Mouse (Mus musculus): ENCODE measurements around the gene Sympk. TPM values are rescaled to one million over a fixed set of nuclear protein-coding genes. Genes with fewer than 3 reads are reported as not detected.

The Sympk gene
- polyA plus RNA-seq, 1 experiment from 2014 or later = 26.7 TPM

DNA sequence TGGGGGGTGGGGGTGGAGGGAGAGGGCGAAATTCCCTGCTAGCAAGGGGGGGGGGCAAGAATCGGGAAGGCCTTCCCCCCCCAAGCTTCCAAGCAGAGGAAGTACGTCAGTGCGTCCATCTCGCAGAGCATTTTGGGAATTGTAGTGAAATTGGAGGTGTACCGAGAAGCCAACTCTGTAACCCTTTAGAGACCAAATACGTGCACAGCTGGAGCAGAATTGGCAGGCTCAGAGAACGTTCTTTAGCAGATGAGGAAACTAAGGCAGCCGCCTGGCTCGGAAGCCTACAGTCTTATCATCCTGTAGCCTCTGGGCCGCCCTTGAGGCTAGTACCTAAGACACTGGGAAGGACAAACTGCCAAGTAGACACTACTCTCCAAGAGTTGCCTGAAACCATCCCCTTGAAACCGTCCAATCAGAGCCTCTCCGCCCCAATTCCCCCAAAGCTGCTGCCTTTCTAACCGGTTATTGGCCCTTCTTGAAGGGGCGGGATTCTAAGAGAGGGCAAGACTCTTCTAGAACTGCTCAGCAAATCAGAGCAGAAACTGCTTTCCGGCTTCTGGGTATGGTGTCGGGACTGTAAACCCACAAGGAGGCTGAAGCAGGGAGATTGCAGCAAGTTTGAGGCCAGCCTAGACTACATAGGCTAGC lies 21.2 kb upstream of the Sympk start:
- Histone ChIP-seq H3K4me3 (ENCODE audit: low read length) (peak overlapping the region; percentile 42), H3K36me3 (ENCODE audit: control insufficient read depth, insufficient read depth, low read length) (peaks cover 24% of the 10 kb centered on the region), H3K4me1 (ENCODE audit: control insufficient read depth, insufficient read depth, low read length) (peaks cover 44% of the 10 kb centered on the region), H3K9ac (ENCODE audit: low read depth, low read length) (peak overlapping the region; percentile 66; the same call in 1 of the 2 replicates), H3K27ac (ENCODE audit: low read depth, low read length) (peak overlapping the region; percentile 44; the same call in 1 of the 2 replicates), H3K27me3 (ENCODE audit: control insufficient read depth, insufficient read depth, low read length) (no peaks in the 10 kb centered on the region), H3K9me3 (ENCODE audit: control insufficient read depth, low read length) (no peaks in the 10 kb centered on the region), H3K4me2 (replicated peaks; ENCODE audit: low read depth, low read length) (peak overlapping the region; percentile 59)
- 2% methylated on average over 17 of the region's 17 CpGs for WGBS
- peak; percentile 58 for ATAC-seq (ENCODE audit: low FRiP score, low TSS enrichment)

DNA sequence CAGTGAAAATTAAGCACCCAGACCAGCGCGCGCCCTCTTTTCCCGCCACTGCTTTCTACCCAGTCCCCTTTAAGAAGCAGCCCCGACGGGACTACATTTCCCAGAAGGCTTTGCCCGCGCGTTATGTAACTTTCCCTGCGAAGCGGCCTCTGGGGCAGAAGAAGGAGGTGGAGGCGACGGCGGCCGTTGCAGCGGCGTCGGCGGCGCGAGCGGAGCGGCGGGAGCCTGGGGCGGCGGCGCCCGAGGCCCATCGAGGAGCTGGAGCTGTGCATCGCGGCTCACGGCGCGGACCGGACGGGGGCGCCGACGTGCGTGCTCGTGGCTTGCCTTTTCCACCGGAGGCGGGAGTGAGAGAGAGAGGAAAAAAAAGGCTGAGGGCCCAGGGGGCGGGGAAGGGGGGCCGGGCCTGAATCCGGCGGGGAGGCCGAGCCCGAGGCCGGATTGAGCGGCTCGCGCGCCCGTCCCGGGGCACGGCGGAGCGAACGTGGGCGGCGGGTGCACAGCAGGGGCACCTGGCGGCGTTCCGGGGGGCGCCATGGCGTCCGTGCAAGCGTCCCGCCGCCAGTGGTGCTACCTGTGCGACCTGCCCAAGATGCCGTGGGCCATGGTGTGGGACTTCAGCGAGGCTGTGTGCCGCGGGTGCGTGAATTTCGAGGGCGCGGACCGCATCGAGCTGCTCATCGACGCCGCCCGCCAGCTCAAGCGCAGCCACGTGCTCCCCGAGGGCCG lies 20.1 kb upstream of the Sympk start, which contains the start of gene Irf2bp1:
Gene Irf2bp1, plus strand, starts transcription at position 143 of the 729 bp plus-strand sequence.
- Histone ChIP-seq H3K27me3 (ENCODE audit: control insufficient read depth, insufficient read depth, low read length) (no peaks in the 10 kb centered on the region), H3K4me1 (ENCODE audit: control insufficient read depth, insufficient read depth, low read length) (peaks cover 46% of the 10 kb centered on the region)
- 1% methylated on average over 77 of the region's 90 CpGs for WGBS

DNA sequence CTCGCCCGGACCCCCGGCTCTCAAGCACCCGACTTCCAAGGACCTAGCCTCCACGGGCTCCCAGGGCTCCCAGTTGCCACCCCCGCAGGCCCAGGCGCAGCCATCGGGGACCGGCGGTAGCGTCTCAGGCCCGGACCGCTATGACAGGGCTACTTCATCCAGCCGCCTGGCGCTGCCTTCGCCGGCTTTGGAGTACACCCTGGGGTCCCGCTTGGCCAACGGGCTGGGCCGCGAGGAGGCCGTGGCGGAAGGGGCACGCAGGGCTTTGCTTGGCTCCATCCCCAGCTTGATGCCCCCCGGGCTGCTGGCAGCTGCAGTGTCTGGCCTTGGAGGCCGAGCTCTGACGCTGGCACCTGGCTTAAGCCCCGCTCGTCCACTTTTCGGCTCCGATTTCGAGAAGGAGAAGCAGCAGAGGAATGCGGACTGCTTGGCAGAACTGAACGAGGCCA lies 19.5 kb upstream of the Sympk start:
- Histone ChIP-seq H3K4me3 (ENCODE audit: low read length) (peak overlapping the region; percentile 90), H3K27me3 (ENCODE audit: control insufficient read depth, insufficient read depth, low read length) (no peaks in the 10 kb centered on the region), H3K9ac (ENCODE audit: low read depth, low read length) (peak overlapping the region; percentile 93), H3K27ac (ENCODE audit: low read depth, low read length) (peak overlapping the region; percentile 96), H3K4me2 (replicated peaks; ENCODE audit: low read depth, low read length) (peak overlapping the region; percentile 98), H3K4me1 (ENCODE audit: control insufficient read depth, insufficient read depth, low read length) (peaks cover 46% of the 10 kb centered on the region), H3K9me3 (ENCODE audit: control insufficient read depth, low read length) (no peaks in the 10 kb centered on the region), H3K36me3 (ENCODE audit: control insufficient read depth, insufficient read depth, low read length) (peaks cover 24% of the 10 kb centered on the region)
- 4% methylated on average over 33 of the region's 34 CpGs for WGBS
- peak; percentile 3; the same call in 1 of the 2 replicates for ATAC-seq (ENCODE audit: low FRiP score, low TSS enrichment)

More for the DNA sequence above, 20.1 kb upstream of the Sympk start, which contains the start of gene Irf2bp1:
- peak within 1 kb of the TSS; percentile 96 for H3K27ac ChIP-seq (ENCODE audit: low read depth, low read length)
- no peaks in the 10 kb centered on the region for H3K9me3 ChIP-seq (ENCODE audit: control insufficient read depth, low read length)
- peak; percentile 26 for ATAC-seq (ENCODE audit: low FRiP score, low TSS enrichment)
- H3K36me3 ChIP-seq (ENCODE audit: control insufficient read depth, insufficient read depth, low read length) = peaks cover 24% of the 10 kb centered on the region
- H3K4me2 ChIP-seq (replicated peaks; ENCODE audit: low read depth, low read length) = peak within 1 kb of the TSS; percentile 98
- peak within 1 kb of the TSS; percentile 90 for H3K4me3 ChIP-seq (ENCODE audit: low read length)
- peak within 1 kb of the TSS; percentile 93 for H3K9ac ChIP-seq (ENCODE audit: low read depth, low read length)

DNA sequence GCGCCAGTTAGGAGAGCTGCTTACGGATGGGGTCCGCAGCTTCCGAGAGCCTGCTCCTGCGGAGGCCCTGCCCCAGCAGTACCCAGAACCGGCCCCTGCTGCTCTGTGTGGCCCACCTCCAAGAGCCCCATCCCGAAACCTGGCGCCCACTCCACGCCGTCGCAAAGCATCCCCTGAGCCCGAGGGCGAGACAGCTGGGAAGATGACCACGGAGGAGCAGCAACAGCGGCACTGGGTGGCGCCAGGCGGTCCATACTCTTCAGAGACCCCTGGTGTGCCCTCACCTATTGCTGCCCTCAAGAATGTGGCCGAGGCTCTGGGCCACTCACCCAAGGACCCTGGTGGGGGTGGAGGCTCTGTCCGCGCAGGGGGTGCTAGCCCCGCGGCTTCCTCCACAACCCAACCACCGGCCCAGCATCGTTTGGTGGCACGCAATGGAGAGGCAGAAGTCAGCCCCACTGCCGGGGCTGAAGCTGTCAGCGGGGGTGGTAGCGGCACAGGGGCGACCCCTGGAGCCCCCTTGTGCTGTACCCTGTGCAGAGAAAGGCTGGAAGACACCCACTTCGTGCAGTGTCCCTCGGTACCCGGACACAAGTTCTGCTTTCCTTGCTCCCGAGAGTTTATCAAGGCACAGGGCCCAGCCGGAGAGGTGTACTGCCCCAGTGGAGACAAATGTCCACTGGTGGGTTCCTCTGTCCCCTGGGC lies 18.6 kb upstream of the Sympk start:
- Histone ChIP-seq H3K4me2 (replicated peaks; ENCODE audit: low read depth, low read length) (peak overlapping the region; percentile 98), H3K9ac (ENCODE audit: low read depth, low read length) (peak overlapping the region; percentile 93), H3K36me3 (ENCODE audit: control insufficient read depth, insufficient read depth, low read length) (peaks cover 24% of the 10 kb centered on the region), H3K27ac (ENCODE audit: low read depth, low read length) (no peak overlapping the region), H3K9me3 (ENCODE audit: control insufficient read depth, low read length) (no peaks in the 10 kb centered on the region), H3K4me1 (ENCODE audit: control insufficient read depth, insufficient read depth, low read length) (peaks cover 46% of the 10 kb centered on the region), H3K4me3 (ENCODE audit: low read length) (peak overlapping the region; percentile 90), H3K27me3 (ENCODE audit: control insufficient read depth, insufficient read depth, low read length) (no peaks in the 10 kb centered on the region)
- no peak for ATAC-seq (ENCODE audit: low FRiP score, low TSS enrichment)
- 87% methylated on average over 34 of the region's 34 CpGs for WGBS

DNA sequence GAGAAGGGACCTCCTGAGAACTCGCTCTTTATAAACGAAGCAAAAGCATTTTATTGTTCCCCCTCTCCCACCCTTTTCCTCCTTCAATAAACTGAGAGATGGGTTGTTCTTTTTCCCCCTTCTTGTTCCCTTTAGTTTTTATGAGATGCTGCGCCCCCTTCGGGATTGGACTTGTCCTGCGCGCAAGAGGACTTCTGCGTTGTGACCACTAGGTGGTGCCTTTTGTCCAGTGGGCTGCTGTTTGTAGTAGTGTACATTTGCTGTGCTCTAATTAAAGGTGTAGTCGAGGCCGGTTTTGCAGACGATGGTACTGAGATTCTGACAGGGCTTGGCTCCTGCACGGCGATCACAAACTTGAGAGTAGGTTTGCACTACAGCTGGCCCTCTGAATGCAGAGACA lies 17.7 kb upstream of the Sympk start:
- H3K4me1 ChIP-seq (ENCODE audit: control insufficient read depth, insufficient read depth, low read length) = peaks cover 43% of the 10 kb centered on the region
- H3K4me2 ChIP-seq (replicated peaks; ENCODE audit: low read depth, low read length) = peak overlapping the region; percentile 98
- H3K9ac ChIP-seq (ENCODE audit: low read depth, low read length) = no peak overlapping the region
- H3K36me3 ChIP-seq (ENCODE audit: control insufficient read depth, insufficient read depth, low read length) = peaks cover 24% of the 10 kb centered on the region
- no peaks in the 10 kb centered on the region for H3K27me3 ChIP-seq (ENCODE audit: control insufficient read depth, insufficient read depth, low read length)
- 8% methylated on average over 12 of the region's 12 CpGs for WGBS
- peak overlapping the region; percentile 90; the same call in 1 of the 2 replicates for H3K4me3 ChIP-seq (ENCODE audit: low read length)
- no peaks in the 10 kb centered on the region for H3K9me3 ChIP-seq (ENCODE audit: control insufficient read depth, low read length)
- ATAC-seq (ENCODE audit: low FRiP score, low TSS enrichment) = no peak
- H3K27ac ChIP-seq (ENCODE audit: low read depth, low read length) = no peak overlapping the region; the same call in 1 of the 2 replicates

DNA sequence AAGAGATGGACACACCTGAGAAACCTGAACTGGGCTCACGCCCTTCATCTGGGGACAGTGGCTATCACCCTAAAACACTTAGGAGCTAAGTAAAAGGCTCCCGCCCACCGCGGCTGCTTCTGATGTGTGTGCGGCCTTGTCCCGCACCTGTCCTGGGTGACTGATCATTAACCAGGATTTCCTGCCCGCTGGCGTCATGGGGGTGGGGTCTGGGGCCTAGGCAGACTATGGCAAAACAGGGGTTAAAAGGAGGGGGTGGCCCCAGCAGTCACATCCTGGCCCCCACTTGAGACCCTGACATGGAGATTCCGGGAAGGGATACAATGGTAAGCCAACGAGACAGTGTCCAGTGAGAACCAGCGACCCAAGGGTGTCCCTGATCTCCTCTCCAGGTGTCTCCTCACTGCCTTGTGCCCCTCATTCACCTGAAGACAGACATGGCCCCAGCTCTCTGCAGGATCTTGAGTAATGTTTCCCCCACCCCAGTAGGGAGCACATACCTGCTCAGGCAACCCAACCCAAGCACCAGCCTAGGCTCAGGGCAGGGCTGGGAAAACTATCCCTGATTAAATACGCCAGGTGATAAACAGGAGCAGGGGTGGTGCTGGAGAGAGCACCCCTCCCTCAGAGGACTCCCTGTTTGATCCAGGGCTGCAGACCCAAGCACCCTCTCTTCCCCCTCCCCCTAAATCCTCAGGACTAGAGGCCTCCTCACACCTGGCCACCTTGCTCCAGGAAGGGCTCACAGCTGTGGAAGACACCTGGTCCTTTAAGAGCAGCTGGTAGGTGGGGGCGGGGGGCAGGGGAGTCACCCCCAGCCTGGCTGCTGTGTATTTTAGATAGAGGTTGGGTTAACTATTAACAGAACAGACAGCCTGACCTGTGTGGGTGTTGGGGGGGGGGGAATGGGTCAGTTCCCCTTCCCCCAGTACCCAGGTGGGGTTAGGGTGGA lies 16.9 kb upstream of the Sympk start:
- no peak for ATAC-seq (ENCODE audit: low FRiP score, low TSS enrichment)
- H3K9ac ChIP-seq (ENCODE audit: low read depth, low read length) = peak overlapping the region; percentile 34; the same call in 1 of the 2 replicates
- no peak overlapping the region for H3K4me3 ChIP-seq (ENCODE audit: low read length)

DNA sequence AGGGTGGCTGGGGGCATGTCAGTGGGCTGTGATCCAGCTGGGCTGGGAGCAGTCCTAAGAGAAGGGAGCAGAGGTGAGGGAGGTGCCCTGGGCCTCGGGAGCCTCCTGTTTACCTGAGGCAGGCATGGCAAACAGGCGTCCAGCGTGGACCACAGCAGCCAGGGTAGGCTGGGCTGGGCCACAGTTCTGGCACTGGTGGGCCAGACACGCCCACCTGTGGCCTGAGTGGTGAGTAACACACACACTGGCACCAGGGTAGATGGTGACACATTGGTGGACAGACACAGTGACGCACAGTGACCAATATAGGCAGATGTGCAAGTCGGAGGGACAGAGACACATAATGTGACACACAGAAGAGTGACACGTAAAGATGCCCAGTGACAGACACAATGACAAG lies 13.6 kb upstream of the Sympk start:
- no peak overlapping the region for H3K9ac ChIP-seq (ENCODE audit: low read depth, low read length)

More for the DNA sequence above, 16.9 kb upstream of the Sympk start:
- H3K4me2 ChIP-seq (replicated peaks; ENCODE audit: low read depth, low read length) = peak overlapping the region; percentile 34
- H3K27me3 ChIP-seq (ENCODE audit: control insufficient read depth, insufficient read depth, low read length) = no peaks in the 10 kb centered on the region
- WGBS = 55% methylated on average over 13 of the region's 13 CpGs
- H3K27ac ChIP-seq (ENCODE audit: low read depth, low read length) = peak overlapping the region; percentile 73
- peaks cover 46% of the 10 kb centered on the region for H3K4me1 ChIP-seq (ENCODE audit: control insufficient read depth, insufficient read depth, low read length)
- no peaks in the 10 kb centered on the region for H3K9me3 ChIP-seq (ENCODE audit: control insufficient read depth, low read length)
- H3K36me3 ChIP-seq (ENCODE audit: control insufficient read depth, insufficient read depth, low read length) = peaks cover 24% of the 10 kb centered on the region

More for the DNA sequence above, 13.6 kb upstream of the Sympk start:
- no peak overlapping the region for H3K4me2 ChIP-seq (replicated peaks; ENCODE audit: low read depth, low read length)
- H3K9me3 ChIP-seq (ENCODE audit: control insufficient read depth, low read length) = no peaks in the 10 kb centered on the region
- peaks cover 18% of the 10 kb centered on the region for H3K36me3 ChIP-seq (ENCODE audit: control insufficient read depth, insufficient read depth, low read length)
- 78% methylated on average over 7 of the region's 7 CpGs for WGBS
- H3K27me3 ChIP-seq (ENCODE audit: control insufficient read depth, insufficient read depth, low read length) = no peaks in the 10 kb centered on the region
- ATAC-seq (ENCODE audit: low FRiP score, low TSS enrichment) = no peak
- H3K4me3 ChIP-seq (ENCODE audit: low read length) = no peak overlapping the region
- H3K4me1 ChIP-seq (ENCODE audit: control insufficient read depth, insufficient read depth, low read length) = peaks cover 40% of the 10 kb centered on the region
- H3K27ac ChIP-seq (ENCODE audit: low read depth, low read length) = no peak overlapping the region
